Mouse (Mus musculus) hindbrain, embryonic 11.5 days (tissue): ENCODE data around the gene Mast4. TPM values are rescaled to one million over a fixed set of nuclear protein-coding genes. Genes with fewer than 3 reads are reported as not detected.

Experiments used
- ATAC-seq: fragments of 200-750 bp; cut with Nextera tagmentation; 2 replicates; pipeline ENCODE4 v1.8.0; 2017; ENCODE audit warnings: mild to moderate bottlenecking, moderate TSS enrichment, moderate library complexity; ENCODE audit not compliant: low FRiP score
- DNase-seq: peaks from one replicate; pipeline ENCODE4 v3.0.0-alpha.2; 2015; ENCODE audit warnings: low spot score
- H3K27ac ChIP-seq: fragments of 300-500 bp; sonication (generic); 2 replicates; pipeline ENCODE4 v1.5.1; 2014; ENCODE audit warnings: mild to moderate bottlenecking, low read depth, low read length
- H3K27me3 ChIP-seq: fragments of 300-500 bp; sonication (generic); 2 replicates; pipeline ENCODE4 v1.6.1; 2014; ENCODE audit warnings: mild to moderate bottlenecking, low read length, moderate library complexity, mixed read lengths; ENCODE audit not compliant: control insufficient read depth, insufficient read depth
- H3K36me3 ChIP-seq: fragments of 300-500 bp; sonication (generic); 2 replicates; pipeline ENCODE4 v1.6.1; 2014; ENCODE audit warnings: mild to moderate bottlenecking, low read length, moderate library complexity, mixed read lengths; ENCODE audit not compliant: control insufficient read depth, insufficient read depth
- H3K4me1 ChIP-seq: fragments of 300-500 bp; sonication (generic); replicated peaks from 2 replicates; pipeline ENCODE4 v1.6.1; 2014; ENCODE audit warnings: low read length, mixed read lengths; ENCODE audit not compliant: control insufficient read depth, insufficient read depth
- H3K4me2 ChIP-seq: fragments of 300-500 bp; sonication (generic); replicated peaks from 2 replicates; pipeline ENCODE4 v1.6.1; 2014; ENCODE audit warnings: mild to moderate bottlenecking, low read depth, low read length
- H3K4me3 ChIP-seq: fragments of 300-500 bp; sonication (generic); 2 replicates; pipeline ENCODE4 v1.5.1; 2014; ENCODE audit warnings: low read depth, low read length
- H3K9ac ChIP-seq: fragments of 300-500 bp; sonication (generic); 2 replicates; pipeline ENCODE4 v1.6.1; 2014; ENCODE audit warnings: low read depth, low read length
- H3K9me3 ChIP-seq: fragments of 300-500 bp; sonication (generic); 2 replicates; pipeline ENCODE4 v1.6.1; 2016; ENCODE audit warnings: low read length; ENCODE audit not compliant: control insufficient read depth
- WGBS: fragments of 180-500 bp; shearing (Covaris S2); extraction: QIAGEN DNeasy Blood & Tissue Kit; methylation state at CpG from one replicate; pipeline ENCODE4 v1.1.7; 2014; 5-methylcytosine and 5-hydroxymethylcytosine counted together
- polyA plus RNA-seq: library from polyadenylated mRNA; unstranded; fragments of >200 nt; fragmentation: Nextera tagmentation; extraction: Ambion mirVana; gene quantifications from 2 replicates; pipeline ENCODE4 v1.2.1, GENCODE M21; 2014

The Mast4 gene
- polyA plus RNA-seq, 1 experiment from 2014 or later = 26.9 TPM

- Histone ChIP-seq H3K4me3 (no peak overlapping the region), H3K9me3 (no peaks in the 10 kb centered on the region), H3K36me3 (no peaks in the 10 kb centered on the region), H3K27ac (no peak overlapping the region), H3K4me2 (no peak overlapping the region), H3K27me3 (no peaks in the 10 kb centered on the region), H3K9ac (no peak overlapping the region), H3K4me1 (no peaks in the 10 kb centered on the region)
- DNase-seq (no peak), ATAC-seq (no peak)
- 55% methylated on average over 11 of the region's 11 CpGs for WGBS
Measured at GRCm38 (mm10) chr13:103220479-103221064, 113.7 kb downstream of the Mast4 start.

GRCm38 (mm10) chr13:103219999-103220398, 114.3 kb downstream of the Mast4 start:
- no peaks in the 10 kb centered on the region for H3K9me3 ChIP-seq
- ATAC-seq (no peak), DNase-seq (no peak)
- H3K4me2 ChIP-seq = no peak overlapping the region
- no peaks in the 10 kb centered on the region for H3K27me3 ChIP-seq
- whole genome bisulfite sequencing = 48% methylated on average over 2 of the region's 2 CpGs
- no peaks in the 10 kb centered on the region for H3K36me3 ChIP-seq
- no peak overlapping the region for H3K27ac ChIP-seq
- H3K4me3 ChIP-seq = no peak overlapping the region
- no peak overlapping the region for H3K9ac ChIP-seq
- no peaks in the 10 kb centered on the region for H3K4me1 ChIP-seq

- DNase-seq (no peak), ATAC-seq (no peak)
- H3K4me3 ChIP-seq = no peak overlapping the region
- H3K4me1 ChIP-seq = no peaks in the 10 kb centered on the region
- no peaks in the 10 kb centered on the region for H3K9me3 ChIP-seq
- no peak overlapping the region for H3K9ac ChIP-seq
- H3K4me2 ChIP-seq = no peak overlapping the region
- no peaks in the 10 kb centered on the region for H3K36me3 ChIP-seq
- 84% methylated on average over 3 of the region's 3 CpGs for WGBS
- H3K27me3 ChIP-seq = no peaks in the 10 kb centered on the region
- H3K27ac ChIP-seq = no peak overlapping the region
Measured at GRCm38 (mm10) chr13:103217486-103217885, 116.8 kb downstream of the Mast4 start.

- H3K4me3 ChIP-seq = no peak overlapping the region
- H3K27ac ChIP-seq = no peak overlapping the region
- no peak overlapping the region for H3K4me2 ChIP-seq
- no peaks in the 10 kb centered on the region for H3K9me3 ChIP-seq
- H3K36me3 ChIP-seq = no peaks in the 10 kb centered on the region
- no peak for ATAC-seq
- 75% methylated on average over 2 of the region's 3 CpGs for WGBS
- no peak for DNase-seq
- no peak overlapping the region for H3K9ac ChIP-seq
- no peaks in the 10 kb centered on the region for H3K27me3 ChIP-seq
- no peaks in the 10 kb centered on the region for H3K4me1 ChIP-seq
Measured at GRCm38 (mm10) chr13:103214506-103214905, 119.8 kb downstream of the Mast4 start.

GRCm38 (mm10) chr13:103211953-103212352, 122.3 kb downstream of the Mast4 start:
- no peak overlapping the region for H3K9ac ChIP-seq
- 85% methylated on average over 6 of the region's 6 CpGs for WGBS
- no peaks in the 10 kb centered on the region for H3K36me3 ChIP-seq
- H3K27me3 ChIP-seq = no peaks in the 10 kb centered on the region
- DNase-seq (no peak), ATAC-seq (no peak)
- no peak overlapping the region for H3K27ac ChIP-seq
- H3K4me1 ChIP-seq = no peaks in the 10 kb centered on the region
- H3K9me3 ChIP-seq = no peaks in the 10 kb centered on the region
- no peak overlapping the region for H3K4me3 ChIP-seq
- no peak overlapping the region for H3K4me2 ChIP-seq

GRCm38 (mm10) chr13:103211501-103211941, 122.8 kb downstream of the Mast4 start:
- no peaks in the 10 kb centered on the region for H3K27me3 ChIP-seq
- no peak for DNase-seq
- no peak for ATAC-seq
- H3K4me3 ChIP-seq = no peak overlapping the region
- H3K9me3 ChIP-seq = no peaks in the 10 kb centered on the region
- H3K9ac ChIP-seq = no peak overlapping the region
- H3K4me1 ChIP-seq = no peaks in the 10 kb centered on the region
- 80% methylated on average over 11 of the region's 11 CpGs for WGBS
- no peak overlapping the region for H3K4me2 ChIP-seq
- H3K27ac ChIP-seq = no peak overlapping the region
- H3K36me3 ChIP-seq = no peaks in the 10 kb centered on the region

GRCm38 (mm10) chr13:103210746-103211145, 123.6 kb downstream of the Mast4 start:
- no peak overlapping the region for H3K27ac ChIP-seq
- no peaks in the 10 kb centered on the region for H3K36me3 ChIP-seq
- no peak for ATAC-seq
- no peak for DNase-seq
- no peak overlapping the region for H3K4me2 ChIP-seq
- H3K4me3 ChIP-seq = no peak overlapping the region
- no peaks in the 10 kb centered on the region for H3K27me3 ChIP-seq
- WGBS = 91% methylated on average over 4 of the region's 4 CpGs
- no peak overlapping the region for H3K9ac ChIP-seq
- no peaks in the 10 kb centered on the region for H3K9me3 ChIP-seq
- H3K4me1 ChIP-seq = no peaks in the 10 kb centered on the region

GRCm38 (mm10) chr13:103207199-103207598, 127.1 kb downstream of the Mast4 start:
- no peak overlapping the region for H3K4me2 ChIP-seq
- no peaks in the 10 kb centered on the region for H3K36me3 ChIP-seq
- H3K4me3 ChIP-seq = no peak overlapping the region
- no peak overlapping the region for H3K9ac ChIP-seq
- H3K9me3 ChIP-seq = no peaks in the 10 kb centered on the region
- WGBS = 87% methylated on average over 4 of the region's 4 CpGs
- DNase-seq = no peak
- H3K27ac ChIP-seq = no peak overlapping the region
- H3K4me1 ChIP-seq = no peaks in the 10 kb centered on the region
- ATAC-seq = no peak
- no peaks in the 10 kb centered on the region for H3K27me3 ChIP-seq

GRCm38 (mm10) chr13:103206644-103207043, 127.7 kb downstream of the Mast4 start:
- no peak overlapping the region for H3K4me3 ChIP-seq
- no peak overlapping the region for H3K27ac ChIP-seq
- DNase-seq = no peak
- no peaks in the 10 kb centered on the region for H3K27me3 ChIP-seq
- H3K4me2 ChIP-seq = no peak overlapping the region
- H3K4me1 ChIP-seq = no peaks in the 10 kb centered on the region
- WGBS = 88% methylated on average over 9 of the region's 9 CpGs
- no peaks in the 10 kb centered on the region for H3K9me3 ChIP-seq
- H3K9ac ChIP-seq = no peak overlapping the region
- ATAC-seq = no peak
- no peaks in the 10 kb centered on the region for H3K36me3 ChIP-seq
